Mouse (Mus musculus) embryonic facial prominence, embryonic 13.5 days (tissue): ENCODE results near the gene Pigk. TPM values are rescaled to one million over a fixed set of nuclear protein-coding genes. Genes with fewer than 3 reads are reported as not detected.
"Not testable (repeated sequence)": the region's sequence is repeated elsewhere in the genome, so short reads cannot be mapped to it uniquely, and the experiment has no call there.

ENCODE experiments used
- ATAC-seq: fragments of 200-750 bp; cut with Nextera tagmentation; 2 replicates; pipeline ENCODE4 v1.8.0; 2017; ENCODE audit warnings: low read depth; ENCODE audit not compliant: insufficient number of reproducible peaks, insufficient read depth, low FRiP score, low TSS enrichment
- H3K27ac ChIP-seq: fragments of 300-500 bp; sonication (generic); 2 replicates; pipeline ENCODE4 v1.5.1; 2015; ENCODE audit warnings: moderate library complexity, mild to moderate bottlenecking, inconsistent platforms
- H3K27me3 ChIP-seq: fragments of 300-500 bp; sonication (generic); 2 replicates; pipeline ENCODE4 v1.6.1; 2015; ENCODE audit warnings: mild to moderate bottlenecking, inconsistent platforms
- H3K36me3 ChIP-seq: fragments of 300-500 bp; sonication (generic); 2 replicates; pipeline ENCODE4 v1.6.1; 2015; ENCODE audit warnings: mild to moderate bottlenecking, inconsistent platforms
- H3K4me1 ChIP-seq: fragments of 300-500 bp; sonication (generic); 2 replicates; pipeline ENCODE4 v1.6.1; 2015; ENCODE audit warnings: inconsistent platforms
- H3K4me2 ChIP-seq: fragments of 300-500 bp; sonication (generic); 2 replicates; pipeline ENCODE4 v1.6.1; 2015; ENCODE audit warnings: moderate library complexity, mild to moderate bottlenecking, inconsistent platforms
- H3K4me3 ChIP-seq: fragments of 300-500 bp; sonication (generic); 2 replicates; pipeline ENCODE4 v1.5.1; 2015; ENCODE audit warnings: mild to moderate bottlenecking, inconsistent platforms
- H3K9ac ChIP-seq: fragments of 300-500 bp; sonication (generic); 2 replicates; pipeline ENCODE4 v1.6.1; 2015; ENCODE audit warnings: mild to moderate bottlenecking, inconsistent platforms
- H3K9me3 ChIP-seq: fragments of 300-500 bp; sonication (generic); 2 replicates; pipeline ENCODE4 v1.6.1; 2016; ENCODE audit warnings: inconsistent platforms
- WGBS: fragments of 180-500 bp; shearing (Covaris S2); methylation state at CpG from one replicate; pipeline ENCODE4 v1.1.7; 2015; ENCODE audit warnings: mixed read lengths; 5-methylcytosine and 5-hydroxymethylcytosine counted together
- polyA plus RNA-seq: library from polyadenylated mRNA; unstranded; fragments of >200 nt; fragmentation: Nextera tagmentation; extraction: Ambion mirVana; gene quantifications from 2 replicates; pipeline ENCODE4 v1.2.1, GENCODE M21; 2015

The Pigk gene
- polyA plus RNA-seq, 1 experiment from 2014 or later = 52.4 TPM

GRCm38 (mm10) chr3:152776872-152777540, 63.1 kb downstream of the Pigk start:
- 78% methylated on average over 16 of the region's 16 CpGs for WGBS
- no peak overlapping the region for H3K4me3 ChIP-seq
- H3K27me3 ChIP-seq = no peaks in the 10 kb centered on the region
- no peak overlapping the region for H3K9ac ChIP-seq
- H3K4me1 ChIP-seq = peaks cover 7% of the 10 kb centered on the region; the same call in 1 of the 2 replicates
- no peaks in the 10 kb centered on the region for H3K9me3 ChIP-seq
- H3K27ac ChIP-seq = no peak overlapping the region
- no peak for ATAC-seq
- no peaks in the 10 kb centered on the region for H3K36me3 ChIP-seq
- no peak overlapping the region for H3K4me2 ChIP-seq

DNA sequence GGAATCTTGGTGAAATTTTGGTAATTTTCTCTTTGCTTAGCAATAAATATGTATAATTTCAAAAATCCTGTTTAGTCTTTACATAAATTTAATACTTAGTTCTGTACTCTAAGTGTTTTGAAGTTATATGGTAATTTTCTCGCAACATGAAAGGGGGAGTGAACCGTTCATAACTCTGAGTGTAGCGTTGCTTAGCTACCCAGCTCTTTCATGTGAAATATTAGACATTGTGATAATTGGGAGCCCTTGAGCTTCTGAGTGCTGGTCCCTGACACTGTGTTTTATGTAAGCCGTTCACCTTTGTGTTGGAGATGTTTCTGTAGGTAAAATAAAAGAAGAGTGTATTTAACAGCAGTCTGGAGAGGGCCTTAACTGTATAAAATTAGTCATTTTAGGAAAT, 65.9 kb downstream of the Pigk start:
- no peaks in the 10 kb centered on the region for H3K27me3 ChIP-seq

GRCm38 (mm10) chr3:152783792-152784191, 69.9 kb downstream of the Pigk start:
- ATAC-seq = no peak
- H3K36me3 ChIP-seq = peaks cover 9% of the 10 kb centered on the region; the same call in 1 of the 2 replicates
- 16% methylated on average over 7 of the region's 7 CpGs for WGBS
- H3K4me1 ChIP-seq = peaks cover 3% of the 10 kb centered on the region; the same call in 1 of the 2 replicates
- no peak overlapping the region for H3K9ac ChIP-seq
- no peaks in the 10 kb centered on the region for H3K27me3 ChIP-seq
- no peak overlapping the region for H3K4me2 ChIP-seq
- H3K27ac ChIP-seq = no peak overlapping the region
- H3K9me3 ChIP-seq = no peaks in the 10 kb centered on the region
- H3K4me3 ChIP-seq = no peak overlapping the region

More for the DNA sequence above, 65.9 kb downstream of the Pigk start:
- Histone ChIP-seq H3K9ac (no peak overlapping the region), H3K4me2 (no peak overlapping the region), H3K4me1 (peaks cover 7% of the 10 kb centered on the region; the same call in 1 of the 2 replicates), H3K4me3 (no peak overlapping the region), H3K9me3 (no peaks in the 10 kb centered on the region), H3K36me3 (no peaks in the 10 kb centered on the region), H3K27ac (no peak overlapping the region)
- 62% methylated on average over 4 of the region's 4 CpGs for WGBS
- ATAC-seq = no peak

DNA sequence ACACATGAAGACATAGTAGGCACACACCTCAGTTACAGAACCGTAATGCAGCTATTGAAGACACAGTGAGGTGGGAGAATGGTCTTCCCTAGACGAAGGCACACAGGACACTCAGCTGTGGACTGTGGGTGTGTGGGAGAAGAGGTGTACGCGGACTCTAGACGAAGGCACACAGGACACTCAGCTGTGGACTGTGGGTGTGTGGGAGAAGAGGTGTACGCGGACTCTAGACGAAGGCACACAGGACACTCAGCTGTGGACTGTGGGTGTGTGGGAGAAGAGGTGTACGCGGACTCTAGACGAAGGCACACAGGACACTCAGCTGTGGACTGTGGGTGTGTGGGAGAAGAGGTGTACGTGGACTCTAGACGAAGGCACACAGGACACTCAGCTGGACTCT, 70.5 kb downstream of the Pigk start:
- not testable (repeated sequence) for H3K4me3 ChIP-seq, H3K27me3 ChIP-seq, H3K9ac ChIP-seq, H3K36me3 ChIP-seq, H3K4me1 ChIP-seq, H3K9me3 ChIP-seq, H3K4me2 ChIP-seq, ATAC-seq, H3K27ac ChIP-seq
- WGBS = 93% methylated on average over 7 of the region's 13 CpGs

- H3K27ac ChIP-seq, H3K4me3 ChIP-seq, H3K9ac ChIP-seq, H3K27me3 ChIP-seq, ATAC-seq, H3K36me3 ChIP-seq, H3K4me2 ChIP-seq, H3K4me1 ChIP-seq, H3K9me3 ChIP-seq: not testable (repeated sequence)
- 75% methylated on average over 5 of the region's 5 CpGs for WGBS
Measured at GRCm38 (mm10) chr3:152788301-152788953, 74.5 kb downstream of the Pigk start.

DNA sequence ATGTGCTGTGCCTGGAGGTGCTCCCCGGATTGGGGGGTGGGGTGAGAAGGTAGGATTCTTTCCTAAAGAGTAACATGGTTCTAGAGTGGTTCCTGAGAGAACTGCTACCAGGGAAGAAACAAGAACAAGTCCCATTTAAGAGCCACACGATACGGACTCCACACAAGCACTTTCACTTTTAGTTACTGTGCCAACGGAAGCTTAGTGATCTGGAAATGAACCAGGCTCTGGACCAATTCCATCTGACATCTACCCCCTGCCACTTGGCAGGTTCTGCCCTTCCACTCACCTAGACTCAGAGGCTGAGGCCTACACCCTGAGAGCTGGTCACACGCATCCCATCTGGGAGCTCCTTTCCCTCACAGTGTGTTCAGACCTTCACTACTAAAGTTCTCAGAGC, 78.7 kb downstream of the Pigk start:
- Histone ChIP-seq H3K4me2 (no peak overlapping the region), H3K4me1 (no peaks in the 10 kb centered on the region), H3K36me3 (0 out of 2 replicates have a peak, but pooled peaks cover 3% of the 10 kb centered on the region), H3K4me3 (no peak overlapping the region), H3K9ac (no peak overlapping the region), H3K27ac (no peak overlapping the region), H3K9me3 (no peaks in the 10 kb centered on the region), H3K27me3 (no peaks in the 10 kb centered on the region)
- no peak for ATAC-seq
- 86% methylated on average over 5 of the region's 5 CpGs for WGBS

DNA sequence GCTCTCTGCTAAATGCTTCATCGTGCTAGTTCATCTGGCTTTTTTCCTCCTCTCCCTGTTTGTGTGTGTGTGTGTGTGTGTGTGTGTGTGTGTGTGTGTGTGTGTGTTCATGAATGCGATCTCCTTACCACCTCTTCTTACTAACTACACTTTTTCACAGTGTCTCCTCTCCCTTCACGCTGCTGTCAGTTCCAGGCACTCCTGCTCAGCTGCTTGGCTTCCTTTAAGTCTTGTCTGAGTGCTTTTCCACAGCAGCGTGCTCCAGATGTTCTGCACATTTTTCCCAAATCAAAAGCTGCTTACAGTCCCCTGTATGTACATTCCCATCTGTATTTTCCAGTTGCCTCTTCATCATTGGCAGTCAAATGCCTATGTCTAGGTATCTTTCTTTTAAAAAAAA, 79.1 kb downstream of the Pigk start:
- no peaks in the 10 kb centered on the region for H3K4me1 ChIP-seq
- H3K4me2 ChIP-seq = no peak overlapping the region
- no peaks in the 10 kb centered on the region for H3K27me3 ChIP-seq
- no peak overlapping the region for H3K9ac ChIP-seq
- no peaks in the 10 kb centered on the region for H3K9me3 ChIP-seq
- no peak for ATAC-seq
- no peaks in the 10 kb centered on the region for H3K36me3 ChIP-seq
- 65% methylated on average over 4 of the region's 4 CpGs for WGBS
- H3K27ac ChIP-seq = 0 out of 2 replicates have a peak overlapping the region, but pooled peaks have one; percentile 2
- H3K4me3 ChIP-seq = no peak overlapping the region

DNA sequence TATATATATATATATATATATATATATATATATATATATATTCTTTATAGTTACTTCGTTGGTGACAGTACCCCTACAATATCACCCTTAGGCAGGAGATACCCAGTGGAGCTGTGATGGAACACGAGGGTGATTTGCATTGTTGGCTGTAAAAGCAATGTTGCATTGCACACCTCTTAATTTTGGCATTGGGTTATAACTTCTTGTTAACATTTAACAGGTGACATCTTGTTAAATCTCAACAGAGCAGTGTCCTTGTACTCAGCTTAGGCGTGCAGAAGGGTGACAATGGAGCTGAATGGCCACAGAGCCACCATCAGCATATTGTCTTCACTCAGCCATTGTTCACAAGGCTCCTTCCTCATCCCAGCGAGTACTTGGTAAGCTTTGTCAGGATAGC, 82.3 kb downstream of the Pigk start:
- no peak for ATAC-seq
- H3K9me3 ChIP-seq = 0 out of 2 replicates have a peak, but pooled peaks cover 2% of the 10 kb centered on the region
- H3K4me1 ChIP-seq = no peaks in the 10 kb centered on the region
- no peak overlapping the region for H3K4me2 ChIP-seq
- no peak overlapping the region for H3K4me3 ChIP-seq
- no peak overlapping the region for H3K9ac ChIP-seq
- no peaks in the 10 kb centered on the region for H3K27me3 ChIP-seq
- H3K36me3 ChIP-seq = no peaks in the 10 kb centered on the region
- no peak overlapping the region for H3K27ac ChIP-seq
- 87% methylated on average over 4 of the region's 4 CpGs for WGBS

DNA sequence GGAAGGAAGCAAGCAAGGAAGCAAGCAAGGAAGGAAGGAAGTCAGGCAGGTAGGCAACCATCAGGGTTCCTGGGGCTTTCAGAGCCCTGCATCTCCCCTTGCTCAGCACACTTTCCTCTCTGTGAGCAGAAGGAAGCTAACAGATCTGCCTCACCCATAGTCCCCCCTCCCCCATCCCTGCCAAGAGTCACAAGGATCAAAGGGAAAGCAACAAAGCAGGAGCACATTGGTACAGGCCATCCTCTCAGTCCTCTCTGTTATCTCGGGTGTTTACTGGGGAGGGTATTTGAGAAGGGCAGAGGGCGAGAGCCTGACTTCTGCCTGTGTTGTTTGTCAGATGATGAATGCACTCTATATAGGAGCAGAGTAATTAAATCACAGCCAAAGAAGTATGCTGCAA, 83.5 kb downstream of the Pigk start:
- Histone ChIP-seq H3K36me3 (no peaks in the 10 kb centered on the region), H3K9ac (no peak overlapping the region), H3K4me2 (no peak overlapping the region), H3K27ac (no peak overlapping the region), H3K4me1 (no peaks in the 10 kb centered on the region), H3K9me3 (0 out of 2 replicates have a peak, but pooled peaks cover 2% of the 10 kb centered on the region), H3K27me3 (no peaks in the 10 kb centered on the region), H3K4me3 (no peak overlapping the region)
- WGBS = 30% methylated on average over 2 of the region's 2 CpGs
- no peak for ATAC-seq

- Histone ChIP-seq H3K4me2 (no peak overlapping the region), H3K9me3 (0 out of 2 replicates have a peak, but pooled peaks cover 2% of the 10 kb centered on the region), H3K9ac (no peak overlapping the region), H3K4me1 (no peaks in the 10 kb centered on the region), H3K27ac (no peak overlapping the region), H3K27me3 (no peaks in the 10 kb centered on the region), H3K36me3 (no peaks in the 10 kb centered on the region), H3K4me3 (no peak overlapping the region)
- ATAC-seq = no peak
- WGBS = 80% methylated on average over 9 of the region's 9 CpGs
Measured at GRCm38 (mm10) chr3:152799738-152800431, 86.0 kb downstream of the Pigk start.

DNA sequence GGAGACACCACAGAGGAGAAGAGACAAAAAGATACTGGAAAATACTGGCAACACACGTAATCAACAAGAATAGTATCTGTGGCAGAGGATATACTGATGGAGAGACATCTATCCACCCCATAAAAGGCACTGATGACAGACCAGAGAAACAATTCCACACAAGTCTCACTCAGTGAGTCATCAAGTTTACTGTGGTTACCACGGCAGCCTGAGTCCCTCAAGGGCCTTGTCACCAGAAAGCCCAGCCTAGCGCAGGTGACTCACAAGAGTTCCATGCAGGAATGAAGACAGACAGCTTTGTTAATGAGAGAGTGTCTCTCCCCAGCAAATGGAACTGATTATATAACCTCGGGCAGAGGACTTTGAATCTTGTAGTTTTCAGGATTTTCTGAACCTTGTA, 100.0 kb downstream of the Pigk start:
- no peak overlapping the region for H3K9ac ChIP-seq
- ATAC-seq = no peak
- no peak overlapping the region for H3K4me3 ChIP-seq
- no peaks in the 10 kb centered on the region for H3K4me1 ChIP-seq
- H3K36me3 ChIP-seq = no peaks in the 10 kb centered on the region
- H3K9me3 ChIP-seq = no peaks in the 10 kb centered on the region
- no peak overlapping the region for H3K27ac ChIP-seq
- H3K27me3 ChIP-seq = no peaks in the 10 kb centered on the region
- WGBS = 58% methylated on average over 4 of the region's 4 CpGs
- no peak overlapping the region for H3K4me2 ChIP-seq

DNA sequence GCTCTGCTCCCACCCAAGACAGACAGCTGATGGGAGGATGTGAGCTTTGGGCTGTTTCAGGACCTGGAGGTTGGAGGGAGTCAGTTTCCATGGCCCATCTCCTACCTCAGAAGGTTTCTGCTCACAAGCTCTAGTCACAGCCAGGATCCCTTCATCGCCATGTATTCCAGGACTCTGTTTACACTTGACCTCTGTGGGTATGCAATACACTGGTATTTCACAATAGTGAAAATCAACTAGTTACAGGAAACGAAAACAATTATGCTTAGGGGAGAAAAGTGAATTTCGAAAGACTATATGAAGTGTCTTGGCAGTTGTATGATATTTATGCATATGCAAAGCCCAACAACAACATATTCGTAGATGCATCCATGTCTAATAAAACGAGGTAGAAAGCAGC, 101.2 kb downstream of the Pigk start:
- no peaks in the 10 kb centered on the region for H3K36me3 ChIP-seq
- H3K27me3 ChIP-seq = no peaks in the 10 kb centered on the region
- 90% methylated on average over 5 of the region's 5 CpGs for WGBS
- no peak overlapping the region for H3K9ac ChIP-seq
- H3K4me2 ChIP-seq = no peak overlapping the region
- H3K4me1 ChIP-seq = no peaks in the 10 kb centered on the region
- no peaks in the 10 kb centered on the region for H3K9me3 ChIP-seq
- no peak for ATAC-seq
- no peak overlapping the region for H3K27ac ChIP-seq
- no peak overlapping the region for H3K4me3 ChIP-seq
